Mouse (Mus musculus) embryonic facial prominence, embryonic 15.5 days (tissue): ENCODE measurements around the gene Tspan14. TPM values are rescaled to one million over a fixed set of nuclear protein-coding genes. Genes with fewer than 3 reads are reported as not detected.

Source experiments
- ATAC-seq: fragments of 200-750 bp; cut with Nextera tagmentation; 2 replicates; pipeline ENCODE4 v1.8.0; 2017; ENCODE audit warnings: low read depth, moderate TSS enrichment; ENCODE audit not compliant: insufficient number of reproducible peaks, low FRiP score, low TSS enrichment
- H3K27ac ChIP-seq: fragments of 300-500 bp; sonication (generic); replicated peaks from 2 replicates; pipeline ENCODE4 v1.5.1; 2015; ENCODE audit warnings: mild to moderate bottlenecking, inconsistent platforms
- H3K27me3 ChIP-seq: fragments of 300-500 bp; sonication (generic); 2 replicates; pipeline ENCODE4 v1.6.1; 2015; ENCODE audit warnings: inconsistent platforms
- H3K36me3 ChIP-seq: fragments of 300-500 bp; sonication (generic); 2 replicates; pipeline ENCODE4 v1.6.1; 2015; ENCODE audit warnings: mild to moderate bottlenecking, inconsistent platforms
- H3K4me1 ChIP-seq: fragments of 300-500 bp; sonication (generic); 2 replicates; pipeline ENCODE4 v1.6.1; 2015; ENCODE audit warnings: inconsistent platforms
- H3K4me2 ChIP-seq: fragments of 300-500 bp; sonication (generic); replicated peaks from 2 replicates; pipeline ENCODE4 v1.6.1; 2015; ENCODE audit warnings: mild to moderate bottlenecking, inconsistent platforms
- H3K4me3 ChIP-seq: fragments of 300-500 bp; sonication (generic); replicated peaks from 2 replicates; pipeline ENCODE4 v1.5.1; 2015; ENCODE audit warnings: mild to moderate bottlenecking, inconsistent platforms
- H3K9ac ChIP-seq: fragments of 300-500 bp; sonication (generic); 2 replicates; pipeline ENCODE4 v1.6.1; 2015; ENCODE audit warnings: inconsistent platforms
- H3K9me3 ChIP-seq: fragments of 300-500 bp; sonication (generic); replicated peaks from 2 replicates; pipeline ENCODE4 v1.6.1; 2016; ENCODE audit warnings: inconsistent platforms
- WGBS: fragments of 180-500 bp; shearing (Covaris S2); methylation state at CpG from one replicate; pipeline ENCODE4 v1.1.7; 2015; 5-methylcytosine and 5-hydroxymethylcytosine counted together
- polyA plus RNA-seq: library from polyadenylated mRNA; unstranded; fragments of >200 nt; fragmentation: Nextera tagmentation; extraction: Ambion mirVana; gene quantifications from 2 replicates; pipeline ENCODE4 v1.2.1, GENCODE M21; 2015

Tspan14 gene
- polyA plus RNA-seq, 1 experiment from 2014 or later: 86.6 TPM

DNA sequence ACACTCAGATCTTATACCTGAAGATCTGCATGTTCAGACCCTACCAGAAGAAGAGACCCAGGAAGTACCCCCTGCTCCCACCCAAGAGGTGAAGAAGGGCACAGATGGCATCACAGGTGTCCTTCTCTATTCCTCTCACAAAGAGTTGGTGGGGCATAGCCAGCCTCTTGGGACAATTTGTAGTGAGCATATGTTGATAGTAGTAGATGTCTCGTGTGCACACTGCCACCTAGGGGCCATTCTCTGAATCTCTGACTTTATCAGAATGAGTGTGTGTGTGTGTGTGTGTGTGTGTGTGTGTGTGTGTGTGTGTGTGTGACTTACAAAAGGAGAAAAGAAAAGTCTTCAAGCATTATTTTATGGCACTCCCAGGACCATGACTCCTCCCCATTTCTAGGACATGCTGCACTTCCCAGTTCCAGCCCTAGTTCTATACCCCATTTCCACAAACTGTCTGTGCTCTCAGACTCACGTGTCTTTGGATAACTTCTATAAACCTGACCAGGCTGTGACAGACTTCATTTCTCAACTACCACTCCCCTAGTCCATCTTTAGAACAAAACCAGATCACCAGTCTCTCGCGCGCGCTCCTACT lies 8.6 kb upstream of the Tspan14 start:
- Histone ChIP-seq H3K36me3 (no peaks in the 10 kb centered on the region), H3K27me3 (no peaks in the 10 kb centered on the region), H3K4me1 (peaks cover 8% of the 10 kb centered on the region; the same call in 1 of the 2 replicates), H3K4me3 (no peak overlapping the region), H3K9ac (no peak overlapping the region), H3K27ac (no peak overlapping the region), H3K9me3 (no peaks in the 10 kb centered on the region), H3K4me2 (no peak overlapping the region)
- WGBS: 71% methylated on average over 6 of the region's 6 CpGs
- no peak; the same call in 1 of the 2 replicates for ATAC-seq

DNA sequence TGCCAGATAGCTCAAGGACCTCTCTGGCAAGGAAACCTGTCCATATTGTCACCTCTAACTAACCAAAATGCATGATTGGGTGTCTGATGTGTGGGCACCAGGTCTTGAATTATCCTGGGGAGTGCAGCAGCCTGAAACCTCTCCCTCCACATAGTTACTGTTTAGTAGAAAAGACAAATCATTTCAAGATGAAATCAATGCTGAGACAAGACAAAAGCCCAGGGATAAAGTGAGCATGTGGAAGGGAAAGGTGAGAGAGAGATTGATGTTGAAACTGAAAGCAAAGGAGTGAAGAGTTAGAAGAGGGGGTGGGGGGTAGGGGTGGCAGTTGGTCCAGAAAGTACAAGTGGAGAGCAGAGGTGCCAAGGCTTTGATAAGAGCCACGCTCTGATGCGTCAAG lies 1.4 kb upstream of the Tspan14 start:
- H3K9ac ChIP-seq: no peak overlapping the region
- no peak overlapping the region for H3K4me3 ChIP-seq
- H3K4me1 ChIP-seq: peaks cover 36% of the 10 kb centered on the region
- no peak for ATAC-seq
- H3K4me2 ChIP-seq: no peak overlapping the region
- H3K27me3 ChIP-seq: no peaks in the 10 kb centered on the region
- H3K9me3 ChIP-seq: no peaks in the 10 kb centered on the region
- no peak overlapping the region for H3K27ac ChIP-seq
- no peaks in the 10 kb centered on the region for H3K36me3 ChIP-seq
- WGBS: 98% methylated on average over 2 of the region's 2 CpGs

DNA sequence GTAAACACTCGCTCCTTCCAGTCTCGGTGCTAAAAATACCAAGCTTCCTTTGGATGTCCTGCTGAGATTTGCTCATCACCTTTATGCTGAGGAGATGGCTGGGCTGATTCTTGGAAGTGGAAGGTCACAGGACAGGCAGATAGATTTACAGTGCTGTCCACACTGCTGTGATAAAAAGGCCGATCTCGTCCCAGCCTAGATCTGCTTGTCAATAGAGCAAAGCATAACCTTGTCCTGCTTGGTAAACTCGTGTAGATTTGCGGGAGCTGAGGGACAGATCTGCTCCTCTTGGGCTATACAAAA lies 942 bp upstream of the Tspan14 start:
- Histone ChIP-seq H3K36me3 (no peaks in the 10 kb centered on the region), H3K27me3 (no peaks in the 10 kb centered on the region), H3K4me1 (peaks cover 41% of the 10 kb centered on the region), H3K27ac (peak overlapping the region; percentile 85), H3K4me2 (peak overlapping the region; percentile 60), H3K4me3 (peak overlapping the region; percentile 80), H3K9ac (peak overlapping the region; percentile 42; the same call in 1 of the 2 replicates), H3K9me3 (no peaks in the 10 kb centered on the region)
- 7% methylated on average over 6 of the region's 6 CpGs for WGBS
- ATAC-seq: no peak

DNA sequence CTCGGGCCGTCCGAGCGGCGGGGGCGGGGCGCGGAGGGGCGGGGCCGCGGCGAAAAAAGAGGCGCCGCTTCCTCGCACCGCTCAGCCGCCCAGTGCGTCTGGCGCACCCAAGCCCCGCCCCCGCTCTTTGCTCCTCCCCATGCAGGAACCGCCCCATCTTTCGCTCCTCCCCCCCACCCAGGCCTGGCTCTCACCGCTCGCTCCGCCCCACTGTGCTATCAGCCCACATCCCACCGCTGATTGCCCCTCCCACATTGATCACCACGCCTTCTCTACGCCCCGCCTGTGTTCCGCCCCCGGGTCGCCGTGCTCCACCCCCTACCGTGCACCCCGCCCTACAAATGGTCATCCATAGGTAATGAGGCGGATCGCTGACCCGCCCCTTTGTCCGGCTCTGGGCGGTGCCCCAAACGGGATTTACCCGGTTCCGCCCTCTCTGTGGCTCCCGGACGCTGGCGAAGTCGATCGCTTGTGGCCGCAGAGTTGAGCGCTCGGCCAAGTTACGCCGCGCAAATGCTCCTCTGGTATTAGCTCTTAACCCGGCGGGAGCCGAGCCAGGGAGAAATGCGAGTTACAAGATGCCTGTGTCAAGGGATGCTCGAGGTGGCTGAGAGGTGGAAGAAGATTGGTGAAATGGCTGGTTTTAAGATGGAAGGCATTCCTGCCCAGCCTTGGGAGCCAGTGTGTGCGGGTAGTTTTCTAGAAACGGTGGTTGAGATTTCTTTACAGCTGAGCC lies 423 bp upstream of the Tspan14 start:
- under 1% methylated on average over 51 of the region's 62 CpGs for WGBS
- peak overlapping the region; percentile 93 for H3K27ac ChIP-seq
- H3K4me1 ChIP-seq: peaks cover 46% of the 10 kb centered on the region
- H3K36me3 ChIP-seq: no peaks in the 10 kb centered on the region
- H3K4me3 ChIP-seq: peak overlapping the region; percentile 80
- peak overlapping the region; percentile 54 for H3K9ac ChIP-seq
- H3K4me2 ChIP-seq: peak overlapping the region; percentile 60
- peak; percentile 96 for ATAC-seq
- H3K27me3 ChIP-seq: no peaks in the 10 kb centered on the region
- no peaks in the 10 kb centered on the region for H3K9me3 ChIP-seq

DNA sequence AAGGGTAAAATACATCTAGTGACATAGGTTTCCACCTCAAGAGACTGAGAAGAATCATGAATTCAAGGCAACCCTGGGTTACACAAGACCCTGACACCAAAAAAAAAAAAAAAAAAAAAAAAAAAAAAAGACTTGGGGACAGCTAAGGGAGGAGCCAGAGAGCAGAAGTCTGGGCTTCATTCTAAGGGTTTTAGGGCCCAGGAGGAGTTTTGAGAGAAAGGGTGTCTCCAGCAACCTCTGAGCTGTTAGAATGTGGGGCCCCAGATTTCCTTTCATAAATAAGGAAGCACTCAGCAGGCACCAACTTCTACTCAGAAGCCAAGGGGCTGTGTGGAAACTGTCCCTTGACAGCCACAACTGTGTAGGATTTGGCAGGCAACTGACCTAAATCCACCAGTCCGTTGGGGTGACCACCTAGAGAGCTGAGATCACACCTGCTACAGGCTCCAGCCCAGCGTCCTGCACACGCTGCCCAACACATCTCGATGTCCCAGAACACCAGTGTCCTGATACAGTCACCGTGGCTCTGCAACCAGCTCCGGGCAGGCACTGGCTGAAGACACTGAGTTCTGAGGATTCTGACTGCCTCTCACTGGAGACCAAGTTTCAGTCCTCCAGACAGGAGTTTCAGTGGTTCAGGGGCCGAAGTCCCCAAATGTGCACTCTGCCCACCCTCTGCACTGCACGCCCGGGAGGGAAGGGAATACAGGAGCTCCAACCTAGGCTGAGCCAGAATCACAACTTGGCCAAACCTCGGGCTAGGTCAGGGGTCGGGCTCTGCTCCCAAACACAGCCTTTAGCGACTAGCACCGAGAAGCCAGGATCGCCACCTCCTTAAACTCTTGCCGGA lies 875 bp downstream of the Tspan14 start:
- peak overlapping the region; percentile 80 for H3K4me3 ChIP-seq
- no peaks in the 10 kb centered on the region for H3K36me3 ChIP-seq
- H3K27me3 ChIP-seq: no peaks in the 10 kb centered on the region
- H3K4me2 ChIP-seq: peak overlapping the region; percentile 60
- ATAC-seq: no peak
- no peaks in the 10 kb centered on the region for H3K9me3 ChIP-seq
- peaks cover 50% of the 10 kb centered on the region for H3K4me1 ChIP-seq
- H3K27ac ChIP-seq: peak overlapping the region; percentile 93
- under 1% methylated on average over 14 of the region's 15 CpGs for WGBS
- peak overlapping the region; percentile 54 for H3K9ac ChIP-seq

DNA sequence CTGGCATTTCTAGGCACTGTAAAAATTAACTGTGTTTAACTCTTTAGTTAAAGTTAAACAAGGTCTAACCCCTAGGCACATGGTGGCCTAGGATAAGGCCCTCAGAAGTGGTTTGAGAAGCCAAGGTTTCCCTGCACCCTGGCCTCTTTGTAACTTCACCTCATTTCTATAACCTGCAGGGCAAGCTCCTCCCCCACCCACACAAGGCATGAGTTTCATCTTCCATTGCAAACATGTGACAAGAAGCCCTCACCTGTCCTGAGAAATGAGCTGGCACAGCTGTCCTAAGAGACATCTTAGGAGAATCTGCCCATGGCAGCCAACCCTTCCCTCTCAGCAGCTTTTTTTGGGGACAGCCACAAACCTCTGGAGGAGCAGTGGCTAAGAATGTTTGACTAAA lies 1.7 kb downstream of the Tspan14 start:
- ATAC-seq: no peak
- Histone ChIP-seq H3K9me3 (no peaks in the 10 kb centered on the region), H3K36me3 (no peaks in the 10 kb centered on the region), H3K9ac (no peak overlapping the region), H3K4me2 (peak overlapping the region; percentile 60), H3K27me3 (no peaks in the 10 kb centered on the region), H3K27ac (peak overlapping the region; percentile 17; the same call in 1 of the 2 replicates), H3K4me1 (peaks cover 57% of the 10 kb centered on the region), H3K4me3 (peak overlapping the region; percentile 80)

DNA sequence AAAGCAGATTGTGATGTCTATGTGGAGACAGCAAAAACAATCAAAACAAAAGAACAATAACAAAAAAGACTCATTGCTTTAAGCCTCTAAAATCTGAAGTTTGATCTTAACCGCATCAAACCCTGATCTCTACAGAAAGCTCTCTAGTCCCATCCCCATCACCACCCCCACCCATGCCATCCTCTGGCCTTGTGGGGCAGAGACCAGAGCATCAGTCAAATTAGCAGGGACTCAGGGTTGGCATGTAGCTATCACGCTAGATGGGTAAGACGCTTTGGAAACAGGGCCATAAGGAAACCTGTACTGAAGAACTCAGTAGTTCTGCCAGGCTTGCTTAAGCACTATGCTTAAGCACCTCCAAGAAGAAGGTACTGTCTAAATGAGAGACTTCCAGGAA lies 2.4 kb downstream of the Tspan14 start:
- H3K9ac ChIP-seq: no peak overlapping the region
- WGBS: 94% methylated on average over 3 of the region's 3 CpGs
- H3K27me3 ChIP-seq: no peaks in the 10 kb centered on the region
- 0 out of 2 replicates have a peak overlapping the region, but pooled peaks have one; percentile 80 for H3K4me3 ChIP-seq
- peaks cover 64% of the 10 kb centered on the region for H3K4me1 ChIP-seq
- H3K36me3 ChIP-seq: no peaks in the 10 kb centered on the region
- 0 out of 2 replicates have a peak overlapping the region, but pooled peaks have one; percentile 15 for H3K4me2 ChIP-seq
- no peaks in the 10 kb centered on the region for H3K9me3 ChIP-seq
- ATAC-seq: no peak
- no peak overlapping the region for H3K27ac ChIP-seq

DNA sequence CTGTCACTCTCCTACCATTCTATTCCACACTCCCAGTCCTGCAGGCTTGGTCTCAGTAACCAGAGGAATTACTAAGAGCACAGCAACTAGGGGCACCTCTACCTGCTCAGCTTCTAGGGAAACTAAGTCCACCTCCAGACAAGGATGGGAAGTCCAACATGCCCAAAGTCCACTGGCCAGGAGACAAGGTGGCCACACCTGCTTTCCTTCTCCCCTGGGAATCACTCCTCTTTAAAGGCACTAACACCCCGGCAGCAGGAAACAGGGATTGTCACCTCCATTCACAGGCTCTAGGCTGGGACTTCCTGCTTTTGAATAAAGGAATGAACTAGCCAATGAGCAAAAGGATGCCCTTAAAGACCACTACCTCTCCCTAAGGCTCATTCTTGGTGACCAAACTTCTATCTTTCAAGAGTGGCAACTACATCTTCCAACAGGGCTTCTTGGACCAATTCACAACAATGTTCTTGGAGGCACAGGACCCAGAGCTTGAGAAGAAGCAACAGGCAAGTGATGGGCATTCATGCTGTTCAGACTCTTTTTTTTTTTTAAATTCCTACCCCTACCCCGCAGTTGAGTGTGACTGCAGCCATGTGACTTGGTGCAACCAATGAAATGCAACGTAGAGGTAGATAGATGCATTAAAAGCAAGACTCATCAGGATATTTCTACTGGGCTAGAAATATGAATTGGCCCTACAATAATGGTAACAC lies 3.0 kb downstream of the Tspan14 start:
- ATAC-seq: no peak
- no peak overlapping the region for H3K27ac ChIP-seq
- no peaks in the 10 kb centered on the region for H3K27me3 ChIP-seq
- no peaks in the 10 kb centered on the region for H3K9me3 ChIP-seq
- H3K4me3 ChIP-seq: no peak overlapping the region
- H3K36me3 ChIP-seq: no peaks in the 10 kb centered on the region
- peaks cover 69% of the 10 kb centered on the region for H3K4me1 ChIP-seq
- no peak overlapping the region for H3K9ac ChIP-seq
- WGBS: 74% methylated on average over 3 of the region's 3 CpGs
- 0 out of 2 replicates have a peak overlapping the region, but pooled peaks have one; percentile 1 for H3K4me2 ChIP-seq

DNA sequence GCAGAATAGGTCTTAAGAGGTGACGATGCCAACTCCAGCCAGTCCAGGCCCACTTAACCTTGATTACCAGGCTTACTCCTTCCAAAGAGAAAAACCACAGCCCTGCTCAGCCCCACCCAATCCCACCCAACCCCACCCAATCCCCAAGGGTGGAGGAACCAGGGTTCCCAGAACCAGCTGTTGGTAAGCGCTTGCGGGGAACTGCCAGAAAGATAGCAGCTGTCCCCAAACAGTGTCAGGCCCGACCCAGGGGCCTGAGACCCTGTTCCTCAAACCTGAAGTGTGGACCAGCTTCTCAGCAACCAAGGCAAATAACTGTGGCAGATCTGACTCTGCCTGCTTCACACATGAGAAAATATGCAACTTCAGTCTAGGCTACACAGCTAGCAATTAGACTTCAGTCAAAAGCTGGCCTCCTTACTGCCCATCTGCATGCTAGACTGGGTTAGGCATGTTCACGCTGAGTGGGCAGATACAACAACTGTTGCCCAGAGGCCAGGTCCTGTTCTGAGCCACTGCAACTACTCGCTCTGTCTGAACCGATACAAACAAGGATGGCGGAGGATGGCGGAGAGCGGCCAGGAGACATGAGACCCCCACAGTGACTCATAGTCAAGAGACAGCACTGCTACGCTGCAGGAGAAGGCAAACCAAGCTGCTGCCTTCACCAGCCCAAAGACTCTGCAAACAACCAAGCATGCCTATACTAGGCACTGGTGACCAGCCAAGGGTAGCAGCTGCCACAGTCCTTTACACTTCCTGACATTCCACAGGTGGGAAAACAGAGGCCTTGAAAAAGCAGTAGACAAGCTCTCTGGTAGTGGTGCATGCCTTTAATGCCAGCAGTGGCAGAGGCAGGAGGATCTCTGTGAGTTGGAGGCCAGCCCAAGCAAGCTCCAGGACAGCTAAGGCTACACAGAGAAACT lies 4.0 kb downstream of the Tspan14 start:
- no peaks in the 10 kb centered on the region for H3K27me3 ChIP-seq
- H3K9me3 ChIP-seq: no peaks in the 10 kb centered on the region
- peak overlapping the region; percentile 58 for H3K27ac ChIP-seq
- ATAC-seq: no peak
- H3K4me3 ChIP-seq: no peak overlapping the region
- no peak overlapping the region for H3K9ac ChIP-seq
- H3K4me1 ChIP-seq: peaks cover 75% of the 10 kb centered on the region
- H3K36me3 ChIP-seq: no peaks in the 10 kb centered on the region
- WGBS: 68% methylated on average over 11 of the region's 11 CpGs
- no peak overlapping the region; the same call in 1 of the 2 replicates for H3K4me2 ChIP-seq

DNA sequence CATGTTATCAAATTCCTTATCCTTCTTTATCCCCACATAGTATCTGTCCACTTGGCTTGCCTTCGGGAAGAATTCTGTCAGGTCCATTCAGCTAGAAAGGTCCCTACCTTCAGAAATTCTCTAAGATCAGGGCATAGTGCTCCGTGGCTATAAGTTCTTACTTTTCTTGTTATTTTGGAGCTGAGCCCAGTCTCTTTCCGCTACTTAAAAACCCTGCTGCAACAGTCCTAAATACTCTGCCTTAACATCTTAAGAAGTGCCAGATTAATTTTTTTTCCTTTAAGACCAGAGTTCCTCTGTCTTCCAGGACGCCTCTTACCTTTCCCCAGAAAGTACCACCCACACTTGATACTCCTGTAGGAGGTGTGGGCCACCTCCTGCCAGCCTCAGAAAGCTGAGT lies 6.4 kb downstream of the Tspan14 start:
- no peak overlapping the region for H3K4me2 ChIP-seq
- no peak for ATAC-seq
- H3K4me1 ChIP-seq: peaks cover 87% of the 10 kb centered on the region
- H3K9ac ChIP-seq: no peak overlapping the region
- H3K36me3 ChIP-seq: no peaks in the 10 kb centered on the region
- H3K4me3 ChIP-seq: no peak overlapping the region
- H3K9me3 ChIP-seq: no peaks in the 10 kb centered on the region
- peak overlapping the region; percentile 66; the same call in 1 of the 2 replicates for H3K27ac ChIP-seq
- WGBS: 15% methylated on average over 4 of the region's 4 CpGs
- no peaks in the 10 kb centered on the region for H3K27me3 ChIP-seq
